Mouse (Mus musculus) embryo, embryonic 9.5 days (tissue): ENCODE results near the gene Pitpnc1.

Experiments used
- DNase-seq: peaks from one replicate; pipeline ENCODE4 v3.0.0-alpha.2; 2017; ENCODE audit errors: extremely low spot score

Pitpnc1 gene

GRCm38 (mm10) chr11:107443121-107444095, 27.1 kb downstream of the Pitpnc1 start:
- DNase-seq = no peak

- DNase-seq = no peak
Observed at GRCm38 (mm10) chr11:107441050-107441449, 29.4 kb downstream of the Pitpnc1 start.

GRCm38 (mm10) chr11:107438140-107438539, 32.4 kb downstream of the Pitpnc1 start:
- DNase-seq = no peak

GRCm38 (mm10) chr11:107437723-107438122, 32.8 kb downstream of the Pitpnc1 start:
- no peak for DNase-seq

GRCm38 (mm10) chr11:107435776-107436449, 34.6 kb downstream of the Pitpnc1 start:
- no peak for DNase-seq

- no peak for DNase-seq
Observed at GRCm38 (mm10) chr11:107431197-107431965, 39.1 kb downstream of the Pitpnc1 start.

GRCm38 (mm10) chr11:107428011-107428410, 42.5 kb downstream of the Pitpnc1 start:
- no peak for DNase-seq

GRCm38 (mm10) chr11:107424176-107424575, 46.3 kb downstream of the Pitpnc1 start:
- DNase-seq = no peak

- DNase-seq = no peak
Observed at GRCm38 (mm10) chr11:107422356-107422754, 48.1 kb downstream of the Pitpnc1 start.

GRCm38 (mm10) chr11:107421751-107422355, 48.6 kb downstream of the Pitpnc1 start:
- DNase-seq = no peak

- no peak for DNase-seq
Observed at GRCm38 (mm10) chr11:107419925-107420324, 50.6 kb downstream of the Pitpnc1 start.

GRCm38 (mm10) chr11:107417041-107417583, 53.4 kb downstream of the Pitpnc1 start:
- DNase-seq = peak; percentile 15

GRCm38 (mm10) chr11:107416561-107416926, 54.0 kb downstream of the Pitpnc1 start:
- peak; percentile 42 for DNase-seq

GRCm38 (mm10) chr11:107415901-107416560, 54.5 kb downstream of the Pitpnc1 start:
- DNase-seq = peak; percentile 35

GRCm38 (mm10) chr11:107414996-107415747, 55.3 kb downstream of the Pitpnc1 start:
- no peak for DNase-seq

- peak; percentile 76 for DNase-seq
Observed at GRCm38 (mm10) chr11:107413251-107413655, 57.2 kb downstream of the Pitpnc1 start.

GRCm38 (mm10) chr11:107412128-107412527, 58.4 kb downstream of the Pitpnc1 start:
- DNase-seq = no peak

GRCm38 (mm10) chr11:107411576-107411975, 58.9 kb downstream of the Pitpnc1 start:
- DNase-seq = no peak

GRCm38 (mm10) chr11:107410804-107411203, 59.7 kb downstream of the Pitpnc1 start:
- no peak for DNase-seq
